Mouse (Mus musculus) MEL (cell line): ENCODE data around the gene Vsx2. TPM values are rescaled to one million over a fixed set of nuclear protein-coding genes. Genes with fewer than 3 reads are reported as not detected.

Source experiments
- DNase-seq: peaks from one replicate; pipeline ENCODE4 v3.0.0; 2011; ENCODE audit warnings: low read depth, low spot score
- H3K27ac ChIP-seq: 2 replicates; pipeline ENCODE4 v1.5.1; 2012; ENCODE audit warnings: low read depth, mild to moderate bottlenecking, control low read depth, low read length, moderate library complexity; ENCODE audit not compliant: control insufficient read depth
- H3K27me3 ChIP-seq, 2 experiments: fragments of 150-350 bp in 1 of 2; sonication (generic) in 1 of 2; 2 replicates each; pipeline ENCODE4 v1.6.1; 2012; ENCODE audit warnings: low read length in 2 of 2, mild to moderate bottlenecking in 2 of 2, improper control_type of control experiment in 1 of 2, moderate library complexity in 1 of 2; ENCODE audit not compliant: insufficient read depth in 2 of 2, control insufficient read depth in 1 of 2
- H3K36me3 ChIP-seq, 2 experiments: 2 replicates each; pipeline ENCODE4 v1.6.1; 2012 to 2014; ENCODE audit warnings: low read length in 2 of 2, improper control_type of control experiment in 1 of 2, inconsistent platforms in 1 of 2, mild to moderate bottlenecking in 1 of 2; ENCODE audit not compliant: insufficient read depth in 2 of 2, control insufficient read depth in 1 of 2
- H3K4me1 ChIP-seq, 2 experiments: fragments of 150-350 bp in 1 of 2; sonication (generic) in 1 of 2; 2 replicates each; pipeline ENCODE4 v1.6.1; 2012; ENCODE audit warnings: low read length in 2 of 2, improper control_type of control experiment in 1 of 2, mild to moderate bottlenecking in 1 of 2; ENCODE audit not compliant: insufficient read depth in 2 of 2, control insufficient read depth in 1 of 2
- H3K4me3 ChIP-seq, 2 experiments: fragments of 150-350 bp in 1 of 2; sonication (generic) in 1 of 2; 2 replicates each; pipeline ENCODE4 v1.5.1; 2012; ENCODE audit warnings: low read depth in 2 of 2, low read length in 2 of 2, mild to moderate bottlenecking in 2 of 2, moderate library complexity in 2 of 2, control low read depth in 1 of 2, improper control_type of control experiment in 1 of 2; ENCODE audit not compliant: control insufficient read depth in 1 of 2, insufficient read depth in 1 of 2
- H3K79me2 ChIP-seq: 2 replicates; pipeline ENCODE4 v1.6.1; 2012; ENCODE audit warnings: mild to moderate bottlenecking, low read length, moderate library complexity; ENCODE audit not compliant: control insufficient read depth, poor library complexity, insufficient read depth
- H3K9ac ChIP-seq: 2 replicates; pipeline ENCODE4 v1.6.1; 2012; ENCODE audit warnings: low read depth, mild to moderate bottlenecking, control low read depth, low read length, moderate library complexity; ENCODE audit not compliant: control insufficient read depth, poor library complexity, severe bottlenecking
- H3K9me3 ChIP-seq: fragments of 150-350 bp; sonication (generic); replicated peaks from 2 replicates; pipeline ENCODE4 v1.6.1; 2012; ENCODE audit warnings: mild to moderate bottlenecking, low read length, improper control_type of control experiment, moderate library complexity; ENCODE audit not compliant: insufficient read depth
- BHLHE40 ChIP-seq: IDR thresholded peaks from 2 replicates; pipeline ENCODE4 v1.6.1; 2012; ENCODE audit warnings: low read depth, mild to moderate bottlenecking, inconsistent platforms, low read length, improper control_type of control experiment, borderline replicate concordance
- CHD2 ChIP-seq: IDR thresholded peaks from 2 replicates; pipeline ENCODE4 v1.6.1; 2011; ENCODE audit warnings: low read length, improper control_type of control experiment
- EP300 ChIP-seq, 2 experiments: IDR thresholded peaks; 2 replicates each; pipeline ENCODE4 v1.6.1; 2011; ENCODE audit warnings: improper control_type of control experiment in 2 of 2, low read length in 2 of 2, low read depth in 1 of 2, mild to moderate bottlenecking in 1 of 2
- ETS1 ChIP-seq: IDR thresholded peaks from 2 replicates; pipeline ENCODE4 v1.6.1; 2012; ENCODE audit warnings: low read depth, mild to moderate bottlenecking, inconsistent platforms, low read length, improper control_type of control experiment, moderate library complexity
- GABPA ChIP-seq: IDR thresholded peaks from 2 replicates; pipeline ENCODE4 v1.6.1; 2012; ENCODE audit warnings: low read depth, mild to moderate bottlenecking, inconsistent platforms, low read length, improper control_type of control experiment, moderate library complexity
- GATA1 ChIP-seq: IDR thresholded peaks from 2 replicates; pipeline ENCODE4 v1.6.1; 2011; ENCODE audit warnings: low read depth, low read length, improper control_type of control experiment
- KAT2A ChIP-seq: conservative IDR thresholded peaks from 2 replicates; pipeline ENCODE4 v1.6.1; 2012; ENCODE audit warnings: low read depth, low read length, improper control_type of control experiment, inconsistent platforms
- MAX ChIP-seq: IDR thresholded peaks from 2 replicates; pipeline ENCODE4 v1.6.1; 2011; ENCODE audit warnings: low read length, improper control_type of control experiment
- MEF2A ChIP-seq: IDR thresholded peaks from 2 replicates; pipeline ENCODE4 v1.6.1; 2014; ENCODE audit warnings: low read depth, mild to moderate bottlenecking, inconsistent platforms, low read length, improper control_type of control experiment; ENCODE audit not compliant: poor library complexity, insufficient replicate concordance, severe bottlenecking; ENCODE audit errors: extremely low read depth
- MXI1 ChIP-seq: IDR thresholded peaks from 2 replicates; pipeline ENCODE4 v1.6.1; 2011; ENCODE audit warnings: mild to moderate bottlenecking, low read depth, low read length, improper control_type of control experiment
- MYB ChIP-seq: IDR thresholded peaks from 2 replicates; pipeline ENCODE4 v1.6.1; 2011; ENCODE audit warnings: mild to moderate bottlenecking, low read depth, low read length, improper control_type of control experiment
- MYC ChIP-seq: IDR thresholded peaks from 2 replicates; pipeline ENCODE4 v1.6.1; 2011; ENCODE audit warnings: low read depth, mild to moderate bottlenecking, low read length, improper control_type of control experiment, moderate library complexity
- NELFE ChIP-seq: IDR thresholded peaks from 2 replicates; pipeline ENCODE4 v1.6.1; 2011; ENCODE audit warnings: low read depth, low read length, improper control_type of control experiment
- NRF1 ChIP-seq: IDR thresholded peaks from 2 replicates; pipeline ENCODE4 v1.6.1; 2014; ENCODE audit warnings: low read depth, mild to moderate bottlenecking, inconsistent platforms, low read length, improper control_type of control experiment, moderate library complexity; ENCODE audit not compliant: poor library complexity, insufficient read depth, severe bottlenecking
- POLR2AphosphoS2 ChIP-seq: IDR thresholded peaks from 2 replicates; pipeline ENCODE4 v1.6.1; 2011; ENCODE audit warnings: low read length, improper control_type of control experiment
- POLR2AphosphoS5 ChIP-seq: IDR thresholded peaks from 2 replicates; pipeline ENCODE4 v1.6.1; 2012; ENCODE audit warnings: low read depth, borderline replicate concordance, mild to moderate bottlenecking, inconsistent platforms, low read length, moderate library complexity, mixed read lengths
- RAD21 ChIP-seq: IDR thresholded peaks from 2 replicates; pipeline ENCODE4 v1.6.1; 2011; ENCODE audit warnings: mild to moderate bottlenecking, low read depth, low read length, improper control_type of control experiment
- RCOR1 ChIP-seq: IDR thresholded peaks from 2 replicates; pipeline ENCODE4 v1.6.1; 2012; ENCODE audit warnings: low read depth, mild to moderate bottlenecking, inconsistent platforms, low read length, improper control_type of control experiment
- SIN3A ChIP-seq: IDR thresholded peaks from 2 replicates; pipeline ENCODE4 v1.6.1; 2012; ENCODE audit warnings: low read length, improper control_type of control experiment, inconsistent platforms
- USF1 ChIP-seq: IDR thresholded peaks from 2 replicates; pipeline ENCODE4 v1.6.1; 2014; ENCODE audit warnings: low read depth, mild to moderate bottlenecking, inconsistent platforms, low read length, improper control_type of control experiment, moderate library complexity
- USF2 ChIP-seq, 2 experiments: IDR thresholded peaks; 2 replicates each; pipeline ENCODE4 v1.6.1; 2011 to 2012; ENCODE audit warnings: improper control_type of control experiment in 2 of 2, low read length in 2 of 2, borderline replicate concordance in 1 of 2, inconsistent platforms in 1 of 2, low read depth in 1 of 2, mild to moderate bottlenecking in 1 of 2; ENCODE audit not compliant: insufficient read depth in 1 of 2
- ZC3H11A ChIP-seq: IDR thresholded peaks from 2 replicates; pipeline ENCODE4 v1.6.1; 2012; ENCODE audit warnings: low read depth, mild to moderate bottlenecking, inconsistent platforms, low read length, improper control_type of control experiment
- ZKSCAN1 ChIP-seq: IDR thresholded peaks from 2 replicates; pipeline ENCODE4 v1.6.1; 2012; ENCODE audit warnings: low read depth, mild to moderate bottlenecking, inconsistent platforms, low read length, improper control_type of control experiment, moderate library complexity
- ZMIZ1 ChIP-seq: IDR thresholded peaks from 2 replicates; pipeline ENCODE4 v1.6.1; 2012; ENCODE audit warnings: low read depth, mild to moderate bottlenecking, inconsistent platforms, low read length, improper control_type of control experiment, moderate library complexity
- ZNF384 ChIP-seq: IDR thresholded peaks from 2 replicates; pipeline ENCODE4 v1.6.1; 2012; ENCODE audit warnings: low read depth, mild to moderate bottlenecking, inconsistent platforms, low read length, improper control_type of control experiment
- polyA plus RNA-seq, 2 experiments: library from polyadenylated mRNA; stranded (reverse) in 1 of 2; unstranded in 1 of 2; fragments of >175 nt in 1 of 2; fragments of >200 nt in 1 of 2; gene quantifications; 2 replicates each; pipeline versions ENCODE4 v1.2.1 to v1.2.4; 2012; ENCODE audit warnings: low replicate concordance in 2 of 2, low read depth in 1 of 2; ENCODE audit not compliant: insufficient read length in 2 of 2, insufficient read depth in 1 of 2, missing spikeins in 1 of 2
- total RNA-seq: library from RNA; depleted of rRNA; stranded (reverse); fragments of 300-350 nt; gene quantifications from 2 replicates; pipeline ENCODE4 v1.2.3, GENCODE M21; 2012

Gene Vsx2
- total and polyA plus RNA-seq, 3 experiments: not detected

DNA sequence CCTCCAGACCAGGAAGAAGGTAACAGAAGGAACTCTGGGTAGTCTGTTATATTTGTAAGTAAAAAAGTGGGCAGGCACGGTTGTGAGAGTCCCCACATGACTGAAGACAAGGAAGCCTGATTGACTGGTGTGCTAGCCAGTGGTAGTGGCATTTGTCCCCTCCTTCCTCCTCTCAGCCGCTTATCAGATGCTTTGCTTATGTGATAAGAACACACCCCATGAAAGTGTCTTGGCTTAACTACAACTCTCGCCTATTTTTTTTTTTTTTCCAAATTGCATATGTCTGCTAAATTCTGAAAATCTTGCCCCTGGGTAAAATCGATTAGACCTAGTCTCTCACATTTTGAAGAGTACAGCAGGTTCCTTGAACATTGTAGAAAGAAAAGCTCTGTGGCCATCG, 39.1 kb upstream of the Vsx2 start:
- peaks cover 2 to 6% of the 10 kb centered on the region in 2 experiments; a peak in 2 of 4 replicates for H3K4me1 ChIP-seq
- DNase-seq: peak; percentile 53
- no peak for TF ChIP-seq ZKSCAN1
- TF ChIP-seq CHD2: no peak
- TF ChIP-seq BHLHE40: no peak
- TF ChIP-seq ZNF384: peak; percentile 76
- TF ChIP-seq GATA1: peak; percentile 65
- no peak for TF ChIP-seq MYB
- TF ChIP-seq USF1: peak; percentile 30; the same call in 1 of the 2 replicates
- no peak for TF ChIP-seq MXI1
- no peak for TF ChIP-seq ETS1
- H3K27ac ChIP-seq: no peak overlapping the region
- peaks cover 0 to 3% of the 10 kb centered on the region in 2 experiments; a peak in 3 of 4 replicates for H3K36me3 ChIP-seq
- H3K4me3 ChIP-seq: no peak overlapping the region
- no peaks in the 10 kb centered on the region for H3K27me3 ChIP-seq
- H3K79me2 ChIP-seq: no peaks in the 10 kb centered on the region
- H3K9ac ChIP-seq: no peak overlapping the region
- H3K9me3 ChIP-seq: no peaks in the 10 kb centered on the region

DNA sequence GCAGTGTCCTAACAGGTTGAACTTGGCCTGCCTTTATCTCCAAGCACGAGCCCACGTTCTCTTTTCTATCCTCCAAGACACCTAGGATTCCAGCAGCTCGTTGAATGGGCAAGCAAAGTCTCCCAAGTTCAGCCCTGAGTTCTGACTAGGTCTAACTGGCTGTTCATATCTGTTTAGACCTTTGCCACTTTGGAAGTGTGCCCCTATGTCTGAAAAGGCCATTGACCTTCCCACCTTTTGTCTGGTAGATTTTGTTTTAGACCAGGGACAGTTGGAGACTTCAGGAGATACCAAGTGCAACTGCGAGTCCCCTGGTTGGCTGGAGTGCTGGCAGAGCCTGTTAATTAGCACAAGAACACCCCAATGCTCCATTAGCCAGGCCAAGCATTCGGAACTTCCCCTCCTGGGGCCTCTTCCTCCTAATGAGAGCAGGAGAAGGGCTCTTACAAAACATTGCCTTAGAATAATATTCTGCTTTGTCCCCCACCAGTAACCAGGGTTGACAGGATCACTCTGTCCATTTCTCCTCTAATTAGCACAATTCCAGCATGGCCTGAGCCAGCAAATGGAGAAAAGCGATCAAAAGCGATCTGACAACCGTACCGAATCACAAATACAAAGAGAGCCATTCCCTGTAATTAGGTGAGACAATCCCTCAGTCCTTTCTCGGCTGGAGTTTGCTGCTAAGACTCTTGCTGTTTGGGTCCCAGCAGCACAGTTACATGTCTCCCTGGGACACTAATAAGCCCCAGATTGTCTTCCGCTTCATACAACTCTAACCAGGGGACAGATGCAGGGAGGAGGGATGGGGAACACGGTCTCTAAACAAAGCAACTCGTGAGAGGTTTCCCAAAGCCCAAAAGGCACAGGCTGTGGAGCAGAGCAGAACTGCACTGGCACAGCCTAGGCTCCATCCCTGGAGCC, 37.4 kb upstream of the Vsx2 start:
- Histone ChIP-seq H3K36me3 (peaks cover 0 to 3% of the 10 kb centered on the region in 2 experiments; a peak in 3 of 4 replicates), H3K4me1 (peaks cover 2 to 6% of the 10 kb centered on the region in 2 experiments; a peak in 2 of 4 replicates), H3K27me3 (no peaks in the 10 kb centered on the region), H3K4me3 (no peak overlapping the region), H3K9me3 (no peaks in the 10 kb centered on the region), H3K27ac (no peak overlapping the region), H3K79me2 (no peaks in the 10 kb centered on the region), H3K9ac (no peak overlapping the region)
- DNase-seq: no peak
- TF ChIP-seq CHD2 (no peak), USF1 (no peak), USF2 (IDR thresholded peaks at IDR 0.05; ENCODE audit: borderline replicate concordance in 1 of 2, insufficient read depth in 1 of 2, low read depth in 1 of 2, low read length in 2 of 2) (no peak), GATA1 (no peak), MEF2A (no peak), KAT2A (no peak), NRF1 (no peak), SIN3A (no peak), ZC3H11A (no peak), ETS1 (no peak), ZMIZ1 (no peak), EP300 (IDR thresholded peaks at IDR 0.05; ENCODE audit: low read depth in 1 of 2, low read length in 2 of 2) (no peak), NELFE (no peak), POLR2AphosphoS2 (no peak), GABPA (no peak), POLR2AphosphoS5 (no peak), MAX (no peak), MYC (no peak), RAD21 (no peak), RCOR1 (no peak)
